Mouse (Mus musculus): ENCODE data around the gene Ergic1. TPM values are rescaled to one million over a fixed set of nuclear protein-coding genes. Genes with fewer than 3 reads are reported as not detected.

Ergic1 gene
- total and polyA plus RNA-seq, 3 experiments = 22.1 to 92.7 (median 37.1) TPM

GRCm38 (mm10) chr17:26593199-26593598 lies 31.9 kb downstream of the Ergic1 start:
- TF ChIP-seq POLR2AphosphoS5 (IDR thresholded peaks at IDR 0.05; ENCODE audit: insufficient replicate concordance, low read depth, low read length) = no peak
- no peak for TF ChIP-seq CTCF (IDR thresholded peaks at IDR 0.05; ENCODE audit: low read depth, low read length)
- TF ChIP-seq GATA2 (IDR thresholded peaks at IDR 0.05; ENCODE audit: borderline replicate concordance, low read depth, low read length) = no peak
- no peak for TF ChIP-seq TAL1 (conservative IDR thresholded peaks at IDR 0.05; ENCODE audit: low read depth, low read length)
- TF ChIP-seq GATA1 (IDR thresholded peaks at IDR 0.05; ENCODE audit: borderline replicate concordance, low read length) = no peak
- H3K36me3 ChIP-seq (replicated peaks) = peaks cover 67% of the 10 kb centered on the region
- H3K27me3 ChIP-seq (ENCODE audit: insufficient read depth, low read length) = no peaks in the 10 kb centered on the region
- peaks cover 25% of the 10 kb centered on the region for H3K4me1 ChIP-seq (ENCODE audit: insufficient read depth, low read depth, low read length)
- DNase-seq (ENCODE audit: low spot score) (no peak), ATAC-seq (ENCODE audit: extremely low read depth, insufficient number of reproducible peaks, low FRiP score, poor library complexity, severe bottlenecking) (no peak)
- no peak overlapping the region for H3K4me3 ChIP-seq (ENCODE audit: low read depth, low read length)
- H3K9me3 ChIP-seq (replicated peaks) = no peaks in the 10 kb centered on the region

GRCm38 (mm10) chr17:26594171-26594570 lies 32.9 kb downstream of the Ergic1 start:
- Histone ChIP-seq H3K4me3 (ENCODE audit: low read depth, low read length) (no peak overlapping the region), H3K36me3 (replicated peaks) (peaks cover 59% of the 10 kb centered on the region), H3K27me3 (ENCODE audit: insufficient read depth, low read length) (no peaks in the 10 kb centered on the region), H3K4me1 (ENCODE audit: insufficient read depth, low read depth, low read length) (peaks cover 19% of the 10 kb centered on the region), H3K9me3 (replicated peaks) (no peaks in the 10 kb centered on the region)
- DNase-seq (ENCODE audit: low spot score) (no peak), ATAC-seq (ENCODE audit: extremely low read depth, insufficient number of reproducible peaks, low FRiP score, poor library complexity, severe bottlenecking) (no peak)
- TF ChIP-seq GATA1 (IDR thresholded peaks at IDR 0.05; ENCODE audit: borderline replicate concordance, low read length) (no peak), GATA2 (IDR thresholded peaks at IDR 0.05; ENCODE audit: borderline replicate concordance, low read depth, low read length) (no peak), TAL1 (conservative IDR thresholded peaks at IDR 0.05; ENCODE audit: low read depth, low read length) (no peak), POLR2AphosphoS5 (IDR thresholded peaks at IDR 0.05; ENCODE audit: insufficient replicate concordance, low read depth, low read length) (no peak), CTCF (IDR thresholded peaks at IDR 0.05; ENCODE audit: low read depth, low read length) (no peak)

- Histone ChIP-seq H3K9me3 (replicated peaks) (no peaks in the 10 kb centered on the region), H3K4me3 (ENCODE audit: low read depth, low read length) (no peak overlapping the region), H3K4me1 (ENCODE audit: insufficient read depth, low read depth, low read length) (peaks cover 19% of the 10 kb centered on the region), H3K27me3 (ENCODE audit: insufficient read depth, low read length) (no peaks in the 10 kb centered on the region), H3K36me3 (replicated peaks) (peaks cover 61% of the 10 kb centered on the region)
- no peak for DNase-seq (ENCODE audit: low spot score)
- TF ChIP-seq GATA2 (IDR thresholded peaks at IDR 0.05; ENCODE audit: borderline replicate concordance, low read depth, low read length) (no peak), CTCF (IDR thresholded peaks at IDR 0.05; ENCODE audit: low read depth, low read length) (no peak), TAL1 (conservative IDR thresholded peaks at IDR 0.05; ENCODE audit: low read depth, low read length) (no peak), POLR2AphosphoS5 (IDR thresholded peaks at IDR 0.05; ENCODE audit: insufficient replicate concordance, low read depth, low read length) (no peak), GATA1 (IDR thresholded peaks at IDR 0.05; ENCODE audit: borderline replicate concordance, low read length) (no peak)
- no peak for ATAC-seq (ENCODE audit: extremely low read depth, insufficient number of reproducible peaks, low FRiP score, poor library complexity, severe bottlenecking)
These were observed 33.7 kb downstream of the Ergic1 start for GRCm38 (mm10) chr17:26594958-26595357.

- Histone ChIP-seq H3K4me3 (ENCODE audit: low read depth, low read length) (no peak overlapping the region), H3K27me3 (ENCODE audit: insufficient read depth, low read length) (no peaks in the 10 kb centered on the region), H3K9me3 (replicated peaks) (no peaks in the 10 kb centered on the region), H3K36me3 (replicated peaks) (peaks cover 61% of the 10 kb centered on the region), H3K4me1 (ENCODE audit: insufficient read depth, low read depth, low read length) (peaks cover 21% of the 10 kb centered on the region)
- DNase-seq (ENCODE audit: low spot score) (no peak), ATAC-seq (ENCODE audit: extremely low read depth, insufficient number of reproducible peaks, low FRiP score, poor library complexity, severe bottlenecking) (no peak)
- no peak for TF ChIP-seq CTCF (IDR thresholded peaks at IDR 0.05; ENCODE audit: low read depth, low read length)
- no peak for TF ChIP-seq GATA1 (IDR thresholded peaks at IDR 0.05; ENCODE audit: borderline replicate concordance, low read length)
- TF ChIP-seq GATA2 (IDR thresholded peaks at IDR 0.05; ENCODE audit: borderline replicate concordance, low read depth, low read length) = no peak
- TF ChIP-seq TAL1 (conservative IDR thresholded peaks at IDR 0.05; ENCODE audit: low read depth, low read length) = no peak
- no peak for TF ChIP-seq POLR2AphosphoS5 (IDR thresholded peaks at IDR 0.05; ENCODE audit: insufficient replicate concordance, low read depth, low read length)
These were observed 34.3 kb downstream of the Ergic1 start for GRCm38 (mm10) chr17:26595448-26596167.

- Histone ChIP-seq H3K4me3 (ENCODE audit: low read depth, low read length) (no peak overlapping the region), H3K27me3 (ENCODE audit: insufficient read depth, low read length) (no peaks in the 10 kb centered on the region), H3K9me3 (replicated peaks) (no peaks in the 10 kb centered on the region), H3K36me3 (replicated peaks) (peaks cover 58% of the 10 kb centered on the region), H3K4me1 (ENCODE audit: insufficient read depth, low read depth, low read length) (peaks cover 27% of the 10 kb centered on the region)
- DNase-seq (ENCODE audit: low spot score) (no peak), ATAC-seq (ENCODE audit: extremely low read depth, insufficient number of reproducible peaks, low FRiP score, poor library complexity, severe bottlenecking) (no peak)
- TF ChIP-seq GATA2 (IDR thresholded peaks at IDR 0.05; ENCODE audit: borderline replicate concordance, low read depth, low read length) = no peak
- no peak for TF ChIP-seq POLR2AphosphoS5 (IDR thresholded peaks at IDR 0.05; ENCODE audit: insufficient replicate concordance, low read depth, low read length)
- no peak for TF ChIP-seq TAL1 (conservative IDR thresholded peaks at IDR 0.05; ENCODE audit: low read depth, low read length)
- TF ChIP-seq GATA1 (IDR thresholded peaks at IDR 0.05; ENCODE audit: borderline replicate concordance, low read length) = no peak
- TF ChIP-seq CTCF (IDR thresholded peaks at IDR 0.05; ENCODE audit: low read depth, low read length) = no peak
These were observed 34.9 kb downstream of the Ergic1 start for GRCm38 (mm10) chr17:26596168-26596658.

GRCm38 (mm10) chr17:26596856-26597481 lies 35.7 kb downstream of the Ergic1 start:
- no peak overlapping the region for H3K4me3 ChIP-seq (ENCODE audit: low read depth, low read length)
- no peaks in the 10 kb centered on the region for H3K9me3 ChIP-seq (replicated peaks)
- peaks cover 62% of the 10 kb centered on the region for H3K36me3 ChIP-seq (replicated peaks)
- no peaks in the 10 kb centered on the region for H3K27me3 ChIP-seq (ENCODE audit: insufficient read depth, low read length)
- TF ChIP-seq TAL1 (conservative IDR thresholded peaks at IDR 0.05; ENCODE audit: low read depth, low read length) (no peak), GATA1 (IDR thresholded peaks at IDR 0.05; ENCODE audit: borderline replicate concordance, low read length) (no peak)
- ATAC-seq (ENCODE audit: extremely low read depth, insufficient number of reproducible peaks, low FRiP score, poor library complexity, severe bottlenecking) (no peak), DNase-seq (ENCODE audit: low spot score) (no peak)
- peaks cover 35% of the 10 kb centered on the region for H3K4me1 ChIP-seq (ENCODE audit: insufficient read depth, low read depth, low read length)
